Mouse (Mus musculus): Measurements from ENCODE around the gene Btg4.

The Btg4 gene

DNA sequence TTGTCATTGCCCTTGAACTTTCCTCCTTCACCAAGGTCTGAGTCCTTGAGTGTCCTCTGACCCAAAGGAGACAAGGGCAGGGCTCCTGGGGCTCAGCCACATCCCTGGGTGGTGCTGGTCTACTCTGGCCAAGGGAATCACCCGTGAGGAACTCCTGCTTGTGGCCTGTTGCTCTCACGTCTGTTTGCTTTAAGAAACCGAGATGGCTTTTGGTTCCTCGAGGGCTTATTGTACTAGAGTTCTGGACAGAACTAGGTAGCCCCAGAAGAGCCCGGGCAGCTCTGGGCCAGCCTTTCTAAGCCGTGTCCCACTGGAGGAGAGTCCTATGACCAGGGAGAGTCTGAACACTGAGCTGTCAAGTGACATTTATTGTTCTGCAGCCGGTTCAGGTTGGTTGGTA is 108.4 kb downstream of the Btg4 start:
- no peak for DNase-seq
